Mouse (Mus musculus): ENCODE results near the gene Tekt4.

DNA sequence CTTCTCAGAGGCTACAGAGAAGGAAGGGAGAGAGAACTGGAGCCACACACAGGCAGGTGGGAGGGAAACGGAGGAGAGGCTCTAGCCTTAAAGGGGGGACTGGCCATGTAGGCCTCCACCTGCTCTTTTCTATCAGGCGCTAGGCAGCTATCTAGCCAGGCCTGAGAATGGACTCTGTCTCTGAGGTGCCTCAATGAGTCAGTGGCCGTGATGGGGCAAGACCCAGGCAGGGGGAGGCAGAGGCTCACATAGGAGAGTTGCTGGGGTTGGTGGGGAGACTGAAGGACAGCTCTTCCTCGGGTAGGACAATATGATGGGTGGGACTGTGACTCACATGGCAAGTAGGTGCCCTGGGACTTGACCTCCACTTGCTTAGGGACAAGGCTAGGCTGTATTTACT is 4.1 kb upstream of the Tekt4 start:
- TF ChIP-seq CTCF (conservative IDR thresholded peaks at IDR 0.05; ENCODE audit: low read length), result no peak
- no peak for TF ChIP-seq NANOG (IDR thresholded peaks at IDR 0.05; ENCODE audit: borderline replicate concordance, low read length)
